Mouse (Mus musculus): Measurements from ENCODE around the gene Phf2. TPM values are rescaled to one million over a fixed set of nuclear protein-coding genes. Genes with fewer than 3 reads are reported as not detected.

The Phf2 gene
- polyA plus RNA-seq, 2 experiments = 2.3 to 5.0 TPM

- H3K27me3 ChIP-seq (ENCODE audit: control insufficient read depth, insufficient read depth, low read length) = no peaks in the 10 kb centered on the region
- ATAC-seq (ENCODE audit: insufficient read depth) (no peak), DNase-seq (ENCODE audit: low read depth in 3 of 3, low spot score in 3 of 3) (no peak)
- no peaks in the 10 kb centered on the region for H3K4me1 ChIP-seq (replicated peaks; ENCODE audit: control insufficient read depth in 2 of 2, insufficient read depth in 2 of 2, low read length in 1 of 2)
- TF ChIP-seq CTCF (IDR thresholded peaks at IDR 0.05; ENCODE audit: low read depth) (no peak), EP300 (IDR thresholded peaks at IDR 0.05; ENCODE audit: low read depth) (no peak)
- no peak overlapping the region for H3K4me2 ChIP-seq (ENCODE audit: low read depth)
- no peak overlapping the region for H3K27ac ChIP-seq
- no peaks in the 10 kb centered on the region for H3K9me3 ChIP-seq (ENCODE audit: control insufficient read depth, low read length)
- H3K36me3 ChIP-seq (replicated peaks; ENCODE audit: control insufficient read depth, insufficient read depth, low read depth) = peaks cover 5% of the 10 kb centered on the region
- H3K4me3 ChIP-seq (ENCODE audit: insufficient read depth in 1 of 2, low read depth in 2 of 2, low read length in 2 of 2) = no peak overlapping the region
- 72% methylated on average over 4 of the region's 4 CpGs for whole genome bisulfite sequencing (ENCODE audit: insufficient replicate concordance)
- H3K9ac ChIP-seq (replicated peaks) = no peak overlapping the region
These were observed 41.1 kb downstream of the Phf2 start for GRCm38 (mm10) chr13:48829780-48830179.

- Histone ChIP-seq H3K9me3 (ENCODE audit: control insufficient read depth, low read length) (no peaks in the 10 kb centered on the region), H3K27ac (no peak overlapping the region), H3K9ac (replicated peaks) (no peak overlapping the region), H3K4me3 (ENCODE audit: insufficient read depth in 1 of 2, low read depth in 2 of 2, low read length in 2 of 2) (no peak overlapping the region), H3K27me3 (ENCODE audit: control insufficient read depth, insufficient read depth, low read length) (no peaks in the 10 kb centered on the region), H3K36me3 (replicated peaks; ENCODE audit: control insufficient read depth, insufficient read depth, low read depth) (peaks cover 14% of the 10 kb centered on the region), H3K4me2 (ENCODE audit: low read depth) (no peak overlapping the region), H3K4me1 (replicated peaks; ENCODE audit: control insufficient read depth in 2 of 2, insufficient read depth in 2 of 2, low read length in 1 of 2) (no peaks in the 10 kb centered on the region)
- TF ChIP-seq CTCF (IDR thresholded peaks at IDR 0.05; ENCODE audit: low read depth) (no peak), EP300 (IDR thresholded peaks at IDR 0.05; ENCODE audit: low read depth) (no peak)
- no peak for ATAC-seq (ENCODE audit: insufficient read depth)
- no peak for DNase-seq (ENCODE audit: low read depth in 3 of 3, low spot score in 3 of 3)
- WGBS (ENCODE audit: insufficient replicate concordance) = 84% methylated on average over 9 of the region's 9 CpGs
These were observed 48.0 kb downstream of the Phf2 start for GRCm38 (mm10) chr13:48822871-48823270.

DNA sequence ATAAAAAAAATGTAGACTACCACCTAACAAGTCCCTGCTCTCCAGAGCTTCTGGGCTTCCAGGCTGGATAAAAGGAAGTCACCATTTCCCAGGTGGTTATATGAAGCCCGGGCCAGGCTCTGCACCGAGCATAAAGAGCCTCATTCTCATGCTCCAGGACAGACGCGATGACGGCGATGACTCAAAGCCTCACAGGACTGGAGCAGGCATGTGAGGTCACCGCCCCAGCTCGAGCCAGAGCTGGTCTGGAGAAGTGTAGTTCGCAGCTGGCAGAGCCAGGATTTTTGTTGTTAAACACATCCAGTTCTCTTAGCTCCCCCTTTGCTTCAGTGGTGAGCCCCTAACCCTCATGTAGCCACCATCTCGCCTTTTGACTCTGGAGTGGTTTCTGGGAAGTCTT is 48.6 kb downstream of the Phf2 start:
- DNase-seq (ENCODE audit: low read depth in 3 of 3, low spot score in 3 of 3) = no peak
- TF ChIP-seq CTCF (IDR thresholded peaks at IDR 0.05; ENCODE audit: low read depth) = no peak
- no peak for TF ChIP-seq EP300 (IDR thresholded peaks at IDR 0.05; ENCODE audit: low read depth)

DNA sequence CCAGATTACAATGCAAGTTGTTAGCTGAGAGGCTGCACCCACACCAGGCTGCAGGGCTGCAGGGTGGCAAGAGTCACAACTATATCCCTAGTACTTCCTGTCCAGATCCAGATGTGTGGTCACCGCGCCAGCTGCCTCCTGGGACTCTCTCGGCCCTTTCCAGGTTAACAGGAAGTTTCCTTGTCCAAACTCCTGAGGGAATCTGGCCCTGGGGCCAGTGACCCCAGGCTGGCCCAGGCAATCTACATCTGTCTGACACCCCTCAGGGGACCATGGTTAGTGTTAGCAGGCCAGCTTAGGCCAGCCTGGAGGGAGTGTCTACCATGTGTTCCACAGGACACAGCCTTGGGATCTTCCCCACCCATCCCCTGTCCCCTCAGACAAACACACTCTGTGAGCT is 51.8 kb downstream of the Phf2 start:
- H3K4me2 ChIP-seq (ENCODE audit: low read depth) = no peak overlapping the region
- no peak overlapping the region for H3K9ac ChIP-seq (replicated peaks)
- TF ChIP-seq EP300 (IDR thresholded peaks at IDR 0.05; ENCODE audit: low read depth) = no peak
- no peak for TF ChIP-seq CTCF (IDR thresholded peaks at IDR 0.05; ENCODE audit: low read depth)
- H3K9me3 ChIP-seq (ENCODE audit: control insufficient read depth, low read length) = no peaks in the 10 kb centered on the region
- ATAC-seq (ENCODE audit: insufficient read depth) (no peak), DNase-seq (ENCODE audit: low read depth in 3 of 3, low spot score in 3 of 3) (no peak)
- H3K4me3 ChIP-seq (ENCODE audit: insufficient read depth in 1 of 2, low read depth in 2 of 2, low read length in 2 of 2) = no peak overlapping the region
- 73% methylated on average over 3 of the region's 3 CpGs for WGBS (ENCODE audit: insufficient replicate concordance)
- H3K27ac ChIP-seq = no peak overlapping the region
- peaks cover 22% of the 10 kb centered on the region for H3K36me3 ChIP-seq (replicated peaks; ENCODE audit: control insufficient read depth, insufficient read depth, low read depth)
- no peaks in the 10 kb centered on the region for H3K4me1 ChIP-seq (replicated peaks; ENCODE audit: control insufficient read depth in 2 of 2, insufficient read depth in 2 of 2, low read length in 1 of 2)
- no peaks in the 10 kb centered on the region for H3K27me3 ChIP-seq (ENCODE audit: control insufficient read depth, insufficient read depth, low read length)

More for the DNA sequence above, 48.6 kb downstream of the Phf2 start:
- no peak for ATAC-seq (ENCODE audit: insufficient read depth)
- Histone ChIP-seq H3K36me3 (replicated peaks; ENCODE audit: control insufficient read depth, insufficient read depth, low read depth) (peaks cover 15% of the 10 kb centered on the region), H3K4me1 (replicated peaks; ENCODE audit: control insufficient read depth in 2 of 2, insufficient read depth in 2 of 2, low read length in 1 of 2) (no peaks in the 10 kb centered on the region), H3K27ac (no peak overlapping the region), H3K27me3 (ENCODE audit: control insufficient read depth, insufficient read depth, low read length) (no peaks in the 10 kb centered on the region), H3K9me3 (ENCODE audit: control insufficient read depth, low read length) (no peaks in the 10 kb centered on the region), H3K4me2 (ENCODE audit: low read depth) (no peak overlapping the region), H3K4me3 (ENCODE audit: insufficient read depth in 1 of 2, low read depth in 2 of 2, low read length in 2 of 2) (no peak overlapping the region), H3K9ac (replicated peaks) (no peak overlapping the region)
- 88% methylated on average over 10 of the region's 10 CpGs for WGBS (ENCODE audit: insufficient replicate concordance)

DNA sequence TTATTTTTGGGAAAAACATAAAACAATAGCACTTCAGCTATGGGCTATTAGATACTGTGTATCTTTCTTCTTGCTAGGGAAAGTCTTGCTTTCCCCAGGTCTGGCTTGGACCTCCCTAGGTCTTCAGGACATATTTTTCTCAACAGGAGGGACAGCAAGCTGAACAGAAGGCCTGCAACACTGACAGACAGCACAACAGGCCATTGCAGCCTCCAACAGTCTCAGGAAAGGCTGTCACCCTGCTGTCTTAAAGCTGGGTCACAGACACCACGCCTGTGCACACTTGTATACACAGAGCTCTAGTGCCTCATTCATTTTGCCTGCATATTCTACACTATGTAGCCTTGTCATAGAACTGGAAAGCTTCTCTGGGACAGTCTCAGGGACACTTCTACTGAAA is 56.5 kb downstream of the Phf2 start:
- no peak for TF ChIP-seq CTCF (IDR thresholded peaks at IDR 0.05; ENCODE audit: low read depth)
- TF ChIP-seq EP300 (IDR thresholded peaks at IDR 0.05; ENCODE audit: low read depth) = no peak

More for the DNA sequence above, 56.5 kb downstream of the Phf2 start:
- no peaks in the 10 kb centered on the region for H3K27me3 ChIP-seq (ENCODE audit: control insufficient read depth, insufficient read depth, low read length)
- H3K9ac ChIP-seq (replicated peaks) = no peak overlapping the region
- DNase-seq (ENCODE audit: low read depth in 3 of 3, low spot score in 3 of 3) = no peak
- peaks cover 25% of the 10 kb centered on the region for H3K36me3 ChIP-seq (replicated peaks; ENCODE audit: control insufficient read depth, insufficient read depth, low read depth)
- WGBS (ENCODE audit: insufficient replicate concordance) = 71% methylated on average over 1 of the region's 1 CpGs
- ATAC-seq (ENCODE audit: insufficient read depth) = no peak
- no peak overlapping the region for H3K27ac ChIP-seq
- no peak overlapping the region for H3K4me2 ChIP-seq (ENCODE audit: low read depth)
- H3K4me1 ChIP-seq (replicated peaks; ENCODE audit: control insufficient read depth in 2 of 2, insufficient read depth in 2 of 2, low read length in 1 of 2) = no peaks in the 10 kb centered on the region
- no peak overlapping the region for H3K4me3 ChIP-seq (ENCODE audit: insufficient read depth in 1 of 2, low read depth in 2 of 2, low read length in 2 of 2)
- H3K9me3 ChIP-seq (ENCODE audit: control insufficient read depth, low read length) = no peaks in the 10 kb centered on the region
